Mouse (Mus musculus) forebrain, embryonic 10.5 days (tissue): Measurements from ENCODE around the gene Setd3. TPM values are rescaled to one million over a fixed set of nuclear protein-coding genes. Genes with fewer than 3 reads are reported as not detected.

Source experiments
- polyA plus RNA-seq: library from polyadenylated mRNA; unstranded; fragments of >200 nt; fragmentation: Nextera tagmentation; extraction: Ambion mirVana; gene quantifications from 2 replicates; pipeline ENCODE4 v1.2.1, GENCODE M21; 2016

Setd3 gene
- polyA plus RNA-seq, 1 experiment from 2014 or later = 76.3 TPM

Other genes with a start within 250 kb of the Setd3 start
- gene Bcl11b, start 175.7 kb downstream of the Setd3 start, polyA plus RNA-seq = 3.4 and 5.5 TPM in 2 replicates
- 3.2 and 3.9 TPM in 2 replicates for gene Ccnk, start 265 bp upstream of the Setd3 start, polyA plus RNA-seq
- 13.5 and 14.6 TPM in 2 replicates for gene Ccdc85c, start 96.1 kb upstream of the Setd3 start, polyA plus RNA-seq
- gene Hhipl1, start 127.0 kb upstream of the Setd3 start, polyA plus RNA-seq = 2.8 and 3.4 TPM in 2 replicates
- 19.4 and 20.1 TPM in 2 replicates for gene Cyp46a1, start 155.1 kb upstream of the Setd3 start, polyA plus RNA-seq
- 95.1 and 102 TPM in 2 replicates for gene Eml1, start 191.6 kb upstream of the Setd3 start, polyA plus RNA-seq